Mouse (Mus musculus): ENCODE measurements around the gene Popdc3.
"Not testable (repeated sequence)": the region's sequence is repeated elsewhere in the genome, so short reads cannot be mapped to it uniquely, and the experiment has no call there.

The Popdc3 gene

DNA sequence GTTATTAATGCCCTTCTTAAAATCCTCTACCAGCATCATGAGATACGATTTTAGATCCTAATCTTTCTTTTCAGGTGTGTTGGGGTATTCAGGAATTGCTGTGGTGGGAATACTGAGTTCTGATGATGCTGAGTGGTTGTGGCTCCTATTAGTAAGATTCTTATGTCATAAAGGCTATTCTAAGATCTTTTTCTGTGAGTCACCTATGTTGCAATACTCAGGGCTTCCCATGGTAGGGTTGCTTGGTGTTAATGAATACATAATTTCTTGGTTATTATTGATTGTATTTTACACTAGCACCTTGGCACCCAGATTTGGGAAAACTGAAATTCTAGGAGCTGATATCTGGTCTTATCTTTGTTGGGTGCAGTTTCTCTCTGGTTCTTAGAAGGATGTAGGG is 26.7 kb downstream of the Popdc3 start:
- no peak for DNase-seq

DNA sequence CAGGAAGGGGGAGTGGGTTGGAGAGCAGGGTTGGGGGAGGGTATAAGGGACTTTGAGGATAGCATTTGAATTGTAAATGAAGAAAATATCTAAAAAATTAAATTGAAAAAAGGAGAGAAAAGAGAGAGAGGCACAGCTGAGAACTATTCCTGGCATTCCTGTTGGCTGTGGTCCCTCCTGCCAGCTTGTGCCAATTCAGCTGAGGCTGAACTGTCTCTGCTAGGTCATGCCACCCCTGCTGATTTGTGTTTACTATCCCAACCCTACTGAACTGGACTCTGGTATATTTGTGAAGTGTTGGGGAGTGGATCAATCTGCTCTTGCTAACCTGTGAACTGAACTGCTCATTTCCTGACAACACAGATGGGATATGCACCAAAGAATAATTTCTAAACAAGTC is 32.3 kb downstream of the Popdc3 start:
- DNase-seq = no peak

DNA sequence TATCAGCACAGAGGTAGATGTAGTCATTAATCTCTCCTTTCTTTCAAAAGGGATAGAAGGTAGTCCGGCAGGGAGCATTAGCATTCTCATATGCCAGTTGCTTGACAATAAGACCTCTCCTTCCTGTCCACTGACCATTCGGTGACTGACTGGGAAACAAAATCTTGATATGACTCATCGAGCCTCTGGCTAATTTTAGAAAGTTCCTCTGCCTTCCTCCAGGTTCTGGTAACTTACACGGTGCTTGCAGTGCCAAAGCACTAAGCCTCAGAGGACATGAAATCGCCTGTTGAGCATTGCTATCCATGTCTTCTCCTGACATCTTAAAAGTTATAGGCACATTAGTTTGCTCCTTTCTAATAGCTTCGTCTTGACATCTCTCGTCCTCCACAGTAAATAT is 38.8 kb downstream of the Popdc3 start:
- DNase-seq = no peak

DNA sequence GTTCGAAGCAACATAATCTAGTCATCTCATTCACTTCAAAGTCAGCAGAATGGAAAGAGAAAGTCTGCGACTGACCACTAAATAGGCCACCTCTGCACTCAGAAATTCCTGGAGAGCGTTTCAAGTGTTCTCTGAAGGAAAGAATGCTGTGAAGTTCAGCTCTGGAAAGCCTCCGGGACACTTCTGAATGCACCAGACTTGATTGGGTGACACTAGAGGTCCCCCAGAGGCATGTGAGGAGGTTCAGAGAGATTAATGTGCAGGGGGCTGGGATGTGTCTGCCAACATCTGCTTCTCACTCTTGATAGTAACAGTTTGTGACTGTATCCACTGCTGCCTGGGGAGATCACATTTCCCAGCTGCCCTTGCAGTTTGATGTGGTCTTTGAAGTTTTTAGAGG is 52.1 kb downstream of the Popdc3 start:
- peak; percentile 71 for DNase-seq

DNA sequence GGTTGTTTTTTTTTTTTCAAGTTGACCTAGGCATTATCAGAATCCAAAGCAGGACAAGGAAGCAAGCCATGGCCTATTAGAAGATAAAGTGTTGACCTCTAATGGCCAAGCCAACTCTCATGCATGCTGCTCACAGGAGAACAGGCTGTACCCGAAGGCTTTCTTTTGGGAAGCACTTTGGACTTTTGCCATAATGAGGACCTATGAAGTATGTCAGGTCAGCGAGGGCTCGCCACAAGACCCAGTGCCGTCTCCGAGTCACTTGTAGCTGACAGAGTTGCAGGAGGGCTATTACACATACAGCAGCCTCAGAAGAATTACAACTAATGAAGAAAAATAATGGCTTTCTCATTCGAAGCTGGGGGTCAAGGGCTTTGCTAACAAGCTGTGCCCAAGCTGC is 55.5 kb downstream of the Popdc3 start:
- no peak for DNase-seq

DNA sequence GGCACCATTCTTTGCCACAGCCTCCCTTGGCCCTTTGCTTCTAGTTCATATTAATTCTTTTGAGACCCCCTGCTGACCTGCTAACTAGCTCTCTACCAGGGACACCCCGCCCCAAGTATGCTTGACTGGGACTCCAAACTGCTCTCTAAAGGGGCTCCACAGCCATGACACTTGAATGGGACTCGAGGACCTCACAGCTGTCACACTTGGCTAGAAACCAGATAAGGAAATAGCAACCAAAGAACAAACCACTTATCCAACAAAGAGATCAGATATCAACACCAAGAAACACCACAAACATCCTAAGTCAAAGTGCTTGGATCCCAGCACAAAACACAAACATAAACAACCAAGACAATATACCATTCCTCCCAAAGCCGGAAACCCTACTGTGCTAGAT is 58.4 kb downstream of the Popdc3 start:
- DNase-seq = no peak

DNA sequence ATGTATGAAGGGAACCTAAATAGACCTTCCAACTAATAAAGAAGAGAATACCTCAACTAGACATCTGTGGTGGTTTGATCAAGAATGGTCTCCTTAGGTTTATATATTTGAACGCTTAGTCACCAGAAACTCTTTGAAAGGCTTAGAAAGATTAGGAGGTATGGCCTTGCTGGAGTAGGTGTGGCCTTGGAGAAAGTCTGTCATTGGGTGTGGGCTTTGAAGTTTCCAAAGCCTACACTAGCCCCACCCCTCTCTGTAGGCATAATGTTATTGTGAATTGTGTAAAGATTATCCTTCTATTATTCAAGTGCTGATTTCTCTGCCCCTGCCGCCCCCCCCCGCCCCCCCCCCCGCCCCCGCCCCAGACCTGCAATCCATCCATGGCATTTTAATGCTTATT is 59.6 kb downstream of the Popdc3 start:
- no peak for DNase-seq

DNA sequence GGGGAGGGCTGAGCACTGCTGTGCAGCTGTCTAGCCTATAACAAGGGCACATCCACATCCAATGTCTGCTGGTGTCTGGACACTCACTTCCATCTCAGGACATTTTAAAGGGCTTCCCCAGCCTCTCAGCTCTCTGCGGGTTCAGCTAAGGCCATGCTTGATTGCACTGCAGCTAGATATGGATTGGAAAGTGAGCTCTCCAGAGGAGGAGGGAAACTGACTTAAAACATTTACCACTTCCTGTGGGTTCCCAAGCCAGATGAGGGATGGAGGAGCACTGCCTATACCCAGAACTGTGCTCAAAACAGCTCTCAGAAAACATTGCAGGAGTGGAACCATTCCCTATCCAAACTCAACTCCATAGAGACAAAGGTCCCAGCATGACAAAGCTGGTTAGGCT is 82.6 kb downstream of the Popdc3 start:
- DNase-seq = no peak

DNA sequence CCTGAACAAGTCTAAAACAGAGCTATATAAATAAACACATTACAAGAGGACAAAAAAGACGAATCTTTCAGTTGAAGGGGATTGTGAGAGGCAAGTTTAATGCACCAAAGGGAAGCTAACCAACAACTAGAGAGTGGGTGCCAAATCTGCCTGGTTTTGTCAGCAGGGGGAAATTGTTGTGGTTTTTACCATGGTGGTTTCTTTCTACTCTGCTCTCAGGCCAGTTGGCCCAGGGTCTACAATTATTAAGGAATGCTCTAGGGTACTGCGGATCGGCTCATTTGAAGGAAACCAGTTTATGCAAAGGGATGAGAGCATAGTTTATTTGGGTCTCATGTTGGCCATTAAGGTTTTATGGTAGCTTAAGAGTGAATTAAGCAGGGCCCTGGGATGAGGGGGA is 84.2 kb downstream of the Popdc3 start:
- DNase-seq = no peak

DNA sequence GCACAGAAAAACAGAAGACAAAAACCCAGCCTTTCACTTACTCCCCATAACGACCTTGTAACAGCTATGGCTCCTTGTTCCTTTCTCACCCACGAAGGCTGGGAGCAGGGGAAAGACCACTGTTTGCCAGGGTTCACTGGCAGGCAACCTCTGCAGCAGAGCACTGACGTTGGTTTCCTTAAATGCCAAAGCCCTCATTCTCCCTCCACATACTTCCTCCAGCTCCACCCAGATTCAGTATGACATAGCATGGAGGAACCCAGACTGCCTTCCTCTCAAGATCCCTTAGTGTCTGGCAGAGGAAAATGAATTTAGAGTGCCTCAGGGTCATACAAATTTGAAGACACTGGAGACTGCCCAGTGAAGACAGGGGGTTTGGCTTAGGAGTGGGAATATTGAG is 98.6 kb downstream of the Popdc3 start:
- DNase-seq = no peak

DNA sequence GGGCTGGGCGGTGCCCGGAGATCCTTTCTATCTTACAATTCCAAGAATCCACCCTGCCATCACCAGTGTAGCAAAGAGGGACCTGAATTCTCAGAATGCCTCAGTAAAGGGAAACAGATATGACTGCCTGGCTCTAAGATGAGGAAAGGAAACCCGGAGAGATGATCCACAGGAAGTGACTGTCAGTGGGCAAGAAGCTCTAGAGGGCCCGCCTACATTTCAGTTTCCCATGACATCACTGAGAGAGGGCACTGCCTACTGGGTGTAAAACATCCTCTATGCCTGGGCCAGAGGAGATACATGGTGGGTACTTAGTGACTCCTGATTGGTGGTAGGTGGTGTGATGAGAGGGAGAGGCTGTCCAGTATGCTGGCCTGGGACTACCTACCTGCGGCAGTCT is 99.1 kb downstream of the Popdc3 start:
- no peak for DNase-seq

DNA sequence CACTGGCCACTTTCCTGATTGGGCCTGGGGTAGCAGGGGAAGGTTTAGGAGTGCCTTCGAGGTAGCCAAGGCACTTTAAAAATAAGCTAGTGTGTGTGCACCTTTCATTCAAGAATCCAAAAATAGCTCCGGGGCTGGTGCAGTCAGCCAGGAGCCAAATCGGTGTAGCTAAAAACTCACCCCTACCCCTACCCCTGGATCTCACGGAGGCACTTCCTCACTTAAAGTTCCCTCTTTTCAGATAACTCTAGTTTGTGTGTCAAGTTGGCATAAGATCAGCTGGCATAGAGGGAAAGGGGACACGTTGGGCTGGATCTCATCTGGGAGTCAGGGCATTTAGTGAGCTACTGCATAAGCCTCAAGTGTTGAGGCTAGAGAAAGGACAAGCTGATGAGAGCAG is 107.8 kb downstream of the Popdc3 start:
- DNase-seq = no peak

DNA sequence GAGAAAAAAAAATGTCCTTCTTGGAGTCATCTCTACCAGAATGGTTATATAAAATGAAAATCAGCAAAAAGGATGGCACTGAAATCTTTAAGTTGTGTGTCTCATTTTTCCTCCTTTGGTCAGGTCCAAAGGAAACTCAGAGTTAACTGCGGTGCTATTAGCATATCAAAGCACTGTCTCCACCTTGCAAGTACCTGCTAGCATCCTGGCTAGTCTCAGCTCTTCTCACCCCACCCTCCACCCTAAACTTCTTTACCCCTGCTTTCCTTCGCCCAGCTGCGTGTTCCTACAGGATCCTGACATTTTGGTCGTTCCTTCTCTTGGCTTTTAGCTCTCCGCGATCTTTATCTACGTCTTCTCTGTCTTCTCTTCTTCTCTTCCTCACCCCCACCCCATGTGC is 110.5 kb downstream of the Popdc3 start:
- DNase-seq = no peak

DNA sequence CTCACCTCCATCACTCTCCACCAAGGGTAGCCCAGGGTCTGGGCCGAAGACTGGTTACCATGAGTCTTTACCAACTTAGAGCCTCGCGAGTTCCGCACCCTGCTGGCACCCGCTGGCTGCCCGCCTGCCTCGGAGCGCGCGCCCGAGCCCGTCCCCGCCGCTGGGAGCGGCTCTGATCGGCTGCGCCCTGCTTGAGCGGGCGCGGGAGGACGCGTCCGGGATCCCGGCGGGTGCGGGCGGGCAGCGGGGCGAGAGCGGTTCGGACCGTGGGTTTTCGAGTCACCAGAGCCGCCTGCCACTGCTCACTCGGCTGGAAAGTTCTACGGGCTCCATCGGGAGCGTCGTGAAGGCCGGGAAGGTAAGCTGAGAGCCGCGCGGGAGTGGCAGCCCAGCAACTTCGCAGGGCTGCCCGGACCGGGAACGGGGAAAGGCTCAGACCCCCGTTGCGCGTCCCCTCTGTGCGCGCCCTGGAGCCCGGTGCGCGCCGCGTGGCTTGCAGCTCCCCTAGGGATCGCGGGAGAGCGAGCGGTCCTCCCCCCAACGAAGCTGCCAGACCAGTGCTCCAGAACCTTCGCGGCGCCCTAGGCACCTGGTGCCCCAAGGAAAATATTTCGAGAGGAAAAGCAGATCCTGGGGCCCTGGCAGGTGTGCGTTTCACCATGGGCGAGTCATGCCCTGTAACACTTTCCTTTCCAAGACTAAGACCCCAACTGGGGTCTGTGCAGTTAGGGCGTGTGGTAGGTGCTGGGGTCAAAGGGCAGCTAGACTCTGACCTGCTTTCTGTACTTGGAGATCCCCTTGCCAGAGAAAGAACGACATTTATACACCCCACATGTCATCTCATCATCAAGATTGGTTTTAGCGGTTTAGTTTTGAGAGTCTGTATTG is 111.6 kb downstream of the Popdc3 start:
- peak; percentile 68 for DNase-seq

DNA sequence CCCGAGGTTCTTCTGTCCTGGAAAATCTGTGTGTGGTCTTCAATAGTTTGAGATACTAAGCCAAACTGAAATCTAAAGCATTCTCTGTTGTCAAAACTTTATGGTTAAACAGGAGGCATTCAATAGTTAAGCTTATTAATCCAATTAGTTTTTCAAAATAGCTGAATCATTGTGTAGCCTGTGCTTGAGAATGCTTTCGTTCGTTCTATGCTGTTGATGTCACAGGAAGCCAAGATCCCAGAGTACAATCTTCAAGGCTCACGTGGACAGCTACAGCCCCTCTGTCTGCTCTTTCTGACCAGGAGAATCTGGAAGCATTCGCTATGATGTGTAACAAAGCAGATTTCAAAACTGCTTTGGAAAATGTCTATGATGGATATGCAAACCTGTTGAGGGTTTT is 112.7 kb downstream of the Popdc3 start:
- no peak for DNase-seq

DNA sequence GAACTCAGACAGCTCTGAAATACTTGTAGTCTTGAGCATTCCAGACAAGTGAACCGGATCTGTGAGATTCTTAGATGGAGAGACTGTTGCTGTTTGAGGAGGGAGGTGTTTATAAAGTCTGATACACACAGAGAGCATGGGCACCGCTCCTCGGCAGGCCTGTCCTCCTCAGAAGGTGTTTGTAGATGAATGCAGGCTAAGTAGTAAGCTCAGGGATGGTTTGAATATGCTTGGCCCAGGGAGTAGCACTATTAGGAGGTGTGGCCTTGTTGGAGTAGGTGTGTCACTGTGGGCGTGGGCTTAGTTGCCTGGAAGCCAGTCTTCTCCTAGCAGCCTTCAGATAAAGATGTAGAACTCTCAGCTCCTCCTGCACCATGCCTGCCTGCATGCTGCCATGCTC is 114.3 kb downstream of the Popdc3 start:
- not testable (repeated sequence) for DNase-seq

DNA sequence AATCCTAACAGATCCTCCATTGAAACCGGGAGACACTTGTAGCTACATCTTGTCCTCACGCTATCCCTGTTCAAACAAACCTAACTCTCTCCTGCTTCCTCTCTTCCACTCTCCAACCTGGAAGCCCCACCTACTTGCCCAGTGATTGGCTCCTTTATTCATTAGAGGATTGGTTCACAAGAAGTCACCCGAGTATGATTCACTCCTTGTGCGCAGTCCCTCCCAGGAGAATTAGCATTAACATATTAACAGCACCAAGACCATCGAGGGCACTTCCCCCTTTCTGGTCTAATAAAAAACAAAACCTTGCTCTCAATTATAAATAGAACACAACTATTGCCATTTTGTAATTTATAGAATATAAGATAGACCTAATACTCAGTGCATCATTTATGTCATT is 117.2 kb downstream of the Popdc3 start:
- DNase-seq = no peak

DNA sequence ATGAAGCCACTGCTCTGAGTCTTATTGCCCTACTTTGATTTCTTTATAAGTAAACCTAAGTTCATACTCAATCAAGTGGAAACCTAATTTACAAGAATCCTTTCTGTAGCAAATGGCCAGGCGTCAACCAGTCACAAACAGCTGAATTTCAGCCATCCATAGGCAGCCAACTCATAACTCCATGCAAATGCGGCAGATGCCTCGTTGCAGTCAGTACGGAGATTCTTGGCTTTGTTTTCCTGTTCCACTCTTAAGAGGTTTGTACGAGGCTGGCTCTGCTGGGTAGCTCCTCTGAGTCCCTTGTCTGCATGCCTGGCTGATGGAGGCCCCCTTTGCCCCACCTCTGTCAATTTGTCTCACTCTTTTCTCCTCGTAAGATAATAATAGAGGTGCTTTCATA is 120.6 kb downstream of the Popdc3 start:
- no peak for DNase-seq

DNA sequence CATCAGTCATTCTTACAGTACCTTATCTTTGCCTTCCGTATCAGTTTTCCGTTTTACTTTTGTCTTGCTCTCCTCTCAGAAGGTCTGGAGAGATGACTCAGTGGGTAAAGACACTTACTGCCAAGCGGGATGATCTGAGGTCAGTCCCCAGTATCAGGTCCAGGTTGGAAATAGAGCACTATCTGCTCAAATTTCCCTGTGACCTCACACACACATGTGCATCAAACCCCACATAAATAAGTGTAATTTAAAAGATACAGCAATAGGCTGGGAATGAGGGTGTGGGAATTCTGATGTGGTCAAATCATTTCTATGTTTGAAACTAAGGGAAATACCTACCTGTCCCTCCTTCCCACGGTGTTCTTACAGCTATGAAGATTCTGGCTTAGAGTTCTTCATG is 121.6 kb downstream of the Popdc3 start:
- DNase-seq = no peak

DNA sequence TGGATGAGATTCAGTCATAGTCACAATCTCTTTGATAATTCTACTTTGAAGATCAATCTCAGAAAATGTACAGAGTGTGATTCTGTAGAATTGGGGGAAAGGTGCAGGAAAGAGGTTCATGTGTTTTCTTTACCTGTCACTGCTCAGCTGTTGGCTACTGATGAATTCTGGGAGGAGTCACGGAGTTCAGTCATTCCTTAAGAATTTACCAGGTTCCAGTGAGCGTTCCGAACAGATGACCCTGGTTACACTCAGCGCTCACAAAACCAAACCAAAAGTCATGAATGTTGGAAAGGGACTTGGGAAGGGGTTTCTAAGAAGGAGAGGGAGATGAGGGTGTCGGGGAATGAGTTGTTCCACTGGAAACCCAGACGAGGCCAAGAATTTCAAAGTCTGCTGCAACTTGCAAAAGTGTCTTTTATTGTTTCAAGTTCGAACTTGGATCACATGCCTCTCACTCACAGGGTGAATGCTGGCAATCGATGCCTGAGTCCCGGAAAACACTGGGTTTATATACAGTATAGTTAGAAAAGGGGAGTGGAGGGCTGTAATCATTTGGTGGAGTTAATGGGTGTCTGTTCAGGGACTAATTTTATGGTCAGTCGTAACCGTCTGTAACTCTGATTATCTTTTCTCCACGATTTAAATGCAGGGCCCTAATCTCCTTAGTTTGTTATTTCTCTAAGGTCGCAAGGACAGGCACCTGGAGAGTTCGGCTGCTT is 125.6 kb downstream of the Popdc3 start:
- DNase-seq = no peak

DNA sequence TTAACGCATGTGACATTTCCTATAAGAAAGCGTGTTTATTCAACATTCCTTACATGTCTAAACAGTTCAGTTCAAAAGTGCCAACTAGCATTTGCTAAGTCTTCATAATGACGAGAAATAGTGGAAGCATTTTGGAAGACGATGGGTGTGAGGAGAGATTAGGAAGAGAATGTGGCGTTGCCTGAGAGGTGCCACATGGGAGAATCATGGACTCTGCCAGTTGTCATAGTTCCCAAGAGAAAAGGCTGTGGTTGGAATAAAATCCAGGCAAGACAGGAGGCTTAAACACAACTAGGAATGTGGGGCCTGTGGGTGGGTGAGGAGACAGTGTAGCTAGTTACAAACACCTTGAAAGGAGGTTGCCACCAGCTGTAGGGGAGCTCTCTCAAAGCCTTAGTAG is 127.3 kb downstream of the Popdc3 start:
- DNase-seq = no peak

DNA sequence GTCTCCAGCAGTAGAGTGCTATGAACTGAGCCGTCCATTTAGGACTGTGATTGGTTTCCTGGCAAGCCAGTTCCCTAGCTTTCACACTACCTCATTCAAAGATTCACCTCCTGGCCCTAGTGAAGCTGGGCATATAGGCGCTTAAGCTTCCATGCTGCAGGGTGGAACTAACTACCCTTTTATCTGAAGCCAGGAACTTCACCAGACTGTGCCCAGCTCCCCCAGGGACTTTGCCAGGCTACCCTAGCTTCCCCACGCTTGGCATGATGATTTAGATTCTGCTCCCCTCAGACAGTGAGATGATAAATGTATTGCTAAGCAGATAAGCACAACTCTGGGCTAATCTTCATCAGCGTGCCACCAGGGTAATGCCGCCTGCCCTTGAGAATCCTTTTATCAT is 133.2 kb downstream of the Popdc3 start:
- no peak for DNase-seq

DNA sequence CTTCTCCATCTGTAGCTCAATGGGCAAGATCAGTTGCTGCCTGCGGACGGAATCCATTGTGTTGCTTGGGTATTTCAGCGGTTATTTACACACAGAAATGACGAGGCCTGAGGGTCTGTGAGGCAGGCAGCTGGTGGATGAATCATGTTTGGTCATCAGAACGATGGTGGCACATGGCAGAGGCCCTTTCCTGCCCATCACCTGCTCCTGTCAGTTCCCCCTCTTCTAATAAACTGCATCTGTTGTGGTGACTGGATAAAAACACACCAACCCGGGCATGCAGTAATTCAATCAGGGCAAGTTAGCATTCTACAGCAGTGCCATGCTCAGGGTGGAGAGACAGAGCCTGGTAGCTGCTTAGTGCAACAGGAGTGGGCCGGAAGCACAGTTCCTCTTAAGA is 133.7 kb downstream of the Popdc3 start:
- DNase-seq = no peak

DNA sequence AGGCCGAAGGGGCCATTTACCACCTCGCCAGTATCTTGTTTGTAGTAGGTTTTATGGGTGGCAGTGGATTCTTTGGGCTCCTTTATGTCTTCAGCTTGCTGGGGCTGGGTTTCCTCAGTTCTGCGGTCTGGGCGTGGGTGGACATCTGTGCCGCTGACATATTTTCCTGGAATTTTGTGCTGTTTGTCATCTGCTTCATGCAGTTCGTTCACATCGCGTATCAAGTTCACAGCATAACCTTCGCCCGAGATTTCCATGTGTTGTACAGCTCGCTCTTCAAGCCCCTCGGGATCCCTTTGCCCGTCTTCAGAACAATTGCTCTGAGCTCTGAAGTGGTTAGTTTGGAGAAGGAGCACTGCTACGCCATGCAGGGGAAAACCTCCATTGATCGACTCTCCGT is 137.0 kb downstream of the Popdc3 start:
- DNase-seq = no peak

DNA sequence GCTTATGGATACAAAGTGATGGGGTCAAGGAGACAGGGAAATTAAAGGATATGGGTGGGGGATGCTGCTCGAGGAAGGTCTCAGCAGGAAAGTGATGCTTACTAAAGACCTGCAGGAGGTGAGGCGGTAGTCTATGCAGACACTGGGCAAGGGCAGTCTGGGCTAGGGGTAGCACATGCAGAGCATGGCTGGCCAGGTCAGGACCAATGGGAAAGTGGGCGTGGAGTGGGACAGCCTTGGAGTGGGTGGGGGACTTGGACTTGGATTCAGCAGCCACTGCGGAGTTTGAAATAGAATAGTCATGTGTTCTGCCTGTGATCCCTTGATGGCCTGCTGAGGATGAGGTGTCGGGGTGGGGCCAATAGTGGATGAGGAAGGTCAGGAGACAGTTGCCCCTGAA is 141.0 kb downstream of the Popdc3 start:
- no peak for DNase-seq

Measured in embryo, embryonic 11 days (tissue).